8 mouse cellular contexts compared by ENCODE assay signal in the genomic region with DNA sequence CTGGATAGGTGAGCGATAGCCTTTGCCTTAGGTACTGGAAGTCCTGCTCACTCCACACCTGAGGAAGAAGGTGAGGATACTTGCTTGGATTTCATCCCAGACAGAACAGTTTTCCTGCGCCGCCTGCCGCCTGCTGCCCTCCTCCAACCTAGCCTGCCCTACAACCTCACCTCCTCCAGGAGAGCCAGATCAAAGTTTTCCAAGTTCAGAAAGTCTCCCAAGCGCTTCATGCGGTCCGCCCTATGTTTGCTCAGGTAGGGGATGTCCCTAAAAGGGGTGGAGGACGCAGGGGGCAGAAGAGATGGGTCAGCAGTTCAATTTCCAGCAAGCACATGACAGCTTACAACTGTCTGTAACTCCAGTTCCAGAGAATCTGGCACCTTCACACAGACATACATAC. TPM values are rescaled to one million over a fixed set of nuclear protein-coding genes. Genes with fewer than 3 reads are reported as not detected.
DNase-seq lines count a peak whose midpoint lies in the region; ATAC-seq and TF ChIP-seq lines count a peak whose summit lies in the region.

No protein-coding gene starts in this region.

- H3K4me3 ChIP-seq in G1E (ENCODE audit: low read depth, low read length): peak overlapping the region; percentile 77; the same call in 1 of the 2 replicates
- peak overlapping the region; percentile 63 for H3K4me3 ChIP-seq in embryonic facial prominence, embryonic 14.5 days (ENCODE audit: low read depth, low read length)
- H3K4me3 ChIP-seq in intestine, embryonic 16.5 days (ENCODE audit: low read length): peak overlapping the region; percentile 74

- H3K36me3 ChIP-seq in G1E (replicated peaks): peaks cover 48% of the 10 kb centered on the region
- peaks cover 40% of the 10 kb centered on the region for H3K36me3 ChIP-seq in embryonic facial prominence, embryonic 14.5 days (ENCODE audit: control insufficient read depth, insufficient read depth, low read length)
- peaks cover 11% of the 10 kb centered on the region for H3K36me3 ChIP-seq in intestine, embryonic 16.5 days (ENCODE audit: control insufficient read depth, insufficient read depth, low read length)

- 29% methylated on average over 8 of the region's 8 CpGs for WGBS in embryonic facial prominence, embryonic 14.5 days
- 19% methylated on average over 8 of the region's 8 CpGs for WGBS in intestine, embryonic 16.5 days

- DNase-seq in G1E (ENCODE audit: low spot score): no peak
- no peak for DNase-seq in embryonic facial prominence, embryonic 14.5 days (ENCODE audit: low spot score)
- peak; percentile 12 for DNase-seq in lung, postnatal 14 days
- DNase-seq in left cerebral cortex, adult 9 months (ENCODE audit: low spot score in 2 of 2): no peak
- no peak for DNase-seq in spleen, adult 12 weeks (ENCODE audit: low spot score)
- no peak for DNase-seq in layer of hippocampus, postnatal 14 days (ENCODE audit: low spot score in 2 of 2)
- DNase-seq in gastrocnemius, postnatal 4 days (ENCODE audit: low spot score in 2 of 2): no peak

- peaks cover 4% of the 10 kb centered on the region for H3K27me3 ChIP-seq in G1E (ENCODE audit: insufficient read depth, low read length)
- no peaks in the 10 kb centered on the region for H3K27me3 ChIP-seq in embryonic facial prominence, embryonic 14.5 days (replicated peaks; ENCODE audit: control insufficient read depth, insufficient read depth, low read length)
- no peaks in the 10 kb centered on the region for H3K27me3 ChIP-seq in intestine, embryonic 16.5 days (replicated peaks; ENCODE audit: control insufficient read depth, insufficient read depth, low read length)

- no peak for TF ChIP-seq CTCF in G1E (IDR thresholded peaks at IDR 0.05; ENCODE audit: low read depth, low read length)

- H3K9ac ChIP-seq in embryonic facial prominence, embryonic 14.5 days (ENCODE audit: low read depth, low read length): peak overlapping the region; percentile 76
- H3K9ac ChIP-seq in intestine, embryonic 16.5 days (ENCODE audit: low read depth, low read length): peak overlapping the region; percentile 84

- peaks cover 30% of the 10 kb centered on the region for H3K4me1 ChIP-seq in G1E (ENCODE audit: insufficient read depth, low read depth, low read length)
- H3K4me1 ChIP-seq in embryonic facial prominence, embryonic 14.5 days (ENCODE audit: control insufficient read depth, insufficient read depth, low read length): peaks cover 12% of the 10 kb centered on the region
- H3K4me1 ChIP-seq in intestine, embryonic 16.5 days (ENCODE audit: control insufficient read depth, insufficient read depth, low read length): peaks cover 18% of the 10 kb centered on the region; the same call in 1 of the 2 replicates

- no peak for ATAC-seq in G1E (ENCODE audit: extremely low read depth, insufficient number of reproducible peaks, low FRiP score, poor library complexity, severe bottlenecking)
- no peak for ATAC-seq in embryonic facial prominence, embryonic 14.5 days (ENCODE audit: low read depth)
- peak; percentile 45 for ATAC-seq in intestine, embryonic 16.5 days

- H3K9me3 ChIP-seq in G1E (replicated peaks): no peaks in the 10 kb centered on the region
- H3K9me3 ChIP-seq in embryonic facial prominence, embryonic 14.5 days (ENCODE audit: control insufficient read depth, low read length): no peaks in the 10 kb centered on the region
- no peaks in the 10 kb centered on the region for H3K9me3 ChIP-seq in intestine, embryonic 16.5 days (ENCODE audit: control insufficient read depth, low read length)

- H3K4me2 ChIP-seq in embryonic facial prominence, embryonic 14.5 days (ENCODE audit: low read depth, low read length): peak overlapping the region; percentile 98
- H3K4me2 ChIP-seq in intestine, embryonic 16.5 days (ENCODE audit: low read depth, low read length): peak overlapping the region; percentile 96

- H3K27ac ChIP-seq in embryonic facial prominence, embryonic 14.5 days (replicated peaks; ENCODE audit: low read depth, low read length): no peak overlapping the region
- peak overlapping the region; percentile 78 for H3K27ac ChIP-seq in intestine, embryonic 16.5 days (ENCODE audit: low read length)

RNA-seq across cellular contexts. Expression of a gene that starts 0.9 kb away (rescaled TPM):
- total RNA-seq in G1E (2014; fragmentation: Nextera tagmentation) (12.6 and 13.6 TPM in 2 replicates), G1E (2017) (6.6 and 9.1 TPM in 2 replicates)
- 12.2 and 12.9 TPM in 2 replicates for polyA plus RNA-seq in G1E (2012)
- polyA plus RNA-seq in embryonic facial prominence, embryonic 14.5 days (2014; fragmentation: Nextera tagmentation; extraction: Ambion mirVana): 36.0 and 43.9 TPM in 2 replicates
- 62.7 and 68.9 TPM in 2 replicates for polyA plus RNA-seq in intestine, embryonic 16.5 days (2015; fragmentation: Nextera tagmentation; extraction: Ambion mirVana)
- 10 to 100 TPM; 21.1 to 23.3 TPM for total RNA-seq in layer of hippocampus, postnatal 14 days (2021)
- total RNA-seq in gastrocnemius, postnatal 4 days (2021): 10 to 100 TPM; 18.7 to 21.4 TPM

RNA-seq across cellular contexts. Expression of a gene that starts 0.9 kb away (rescaled TPM):
- not detected in 2 replicates for total RNA-seq in G1E (2014; fragmentation: Nextera tagmentation)
- total RNA-seq in G1E (2017): 0.16 and 0.29 TPM in 2 replicates
- polyA plus RNA-seq in G1E (2012): 0.12 and 0.14 TPM in 2 replicates
- polyA plus RNA-seq in embryonic facial prominence, embryonic 14.5 days (2014; fragmentation: Nextera tagmentation; extraction: Ambion mirVana): 1.6 and 2.0 TPM in 2 replicates
- polyA plus RNA-seq in intestine, embryonic 16.5 days (2015; fragmentation: Nextera tagmentation; extraction: Ambion mirVana): 0.36 and 0.93 TPM in 2 replicates
- total RNA-seq in layer of hippocampus, postnatal 14 days (2021): 1 to 10 TPM; 7.3 to 7.4 TPM
- not detected for total RNA-seq in gastrocnemius, postnatal 4 days (2021)

RNA-seq across cellular contexts. Expression of a gene that starts 13.2 kb away (rescaled TPM):
- total RNA-seq in G1E (2014; fragmentation: Nextera tagmentation): 29.6 and 34.6 TPM in 2 replicates
- total RNA-seq in G1E (2017): 24.9 and 26.7 TPM in 2 replicates
- 38.7 and 48.6 TPM in 2 replicates for polyA plus RNA-seq in G1E (2012)
- 26.4 and 31.4 TPM in 2 replicates for polyA plus RNA-seq in embryonic facial prominence, embryonic 14.5 days (2014; fragmentation: Nextera tagmentation; extraction: Ambion mirVana)
- polyA plus RNA-seq in intestine, embryonic 16.5 days (2015; fragmentation: Nextera tagmentation; extraction: Ambion mirVana): 23.8 and 28.4 TPM in 2 replicates
- total RNA-seq in layer of hippocampus, postnatal 14 days (2021): 10 to 100 TPM; 24.5 to 31.3 TPM
- total RNA-seq in gastrocnemius, postnatal 4 days (2021): 10 to 100 TPM; 32.7 to 42.9 TPM

RNA-seq across cellular contexts. Expression of a gene that starts 29.9 kb away (rescaled TPM):
- total RNA-seq in G1E (2014; fragmentation: Nextera tagmentation): 127 and 140 TPM in 2 replicates
- total RNA-seq in G1E (2017): 90.8 and 106 TPM in 2 replicates
- polyA plus RNA-seq in G1E (2012): 156 and 183 TPM in 2 replicates
- polyA plus RNA-seq in embryonic facial prominence, embryonic 14.5 days (2014; fragmentation: Nextera tagmentation; extraction: Ambion mirVana): 230 and 234 TPM in 2 replicates
- polyA plus RNA-seq in intestine, embryonic 16.5 days (2015; fragmentation: Nextera tagmentation; extraction: Ambion mirVana): 186 and 195 TPM in 2 replicates
- total RNA-seq in layer of hippocampus, postnatal 14 days (2021): 10 to 100 TPM; 55.3 to 60.9 TPM
- 100 to 1,000 TPM; 221 to 227 TPM for total RNA-seq in gastrocnemius, postnatal 4 days (2021)

RNA-seq across cellular contexts. Expression of a gene that starts 39.1 kb away (rescaled TPM):
- total RNA-seq in G1E (2014; fragmentation: Nextera tagmentation) (19.0 and 28.5 TPM in 2 replicates), G1E (2017) (31.9 and 34.0 TPM in 2 replicates)
- 13.7 and 14.0 TPM in 2 replicates for polyA plus RNA-seq in G1E (2012)
- polyA plus RNA-seq in embryonic facial prominence, embryonic 14.5 days (2014; fragmentation: Nextera tagmentation; extraction: Ambion mirVana): 15.4 and 16.6 TPM in 2 replicates
- 15.4 and 15.6 TPM in 2 replicates for polyA plus RNA-seq in intestine, embryonic 16.5 days (2015; fragmentation: Nextera tagmentation; extraction: Ambion mirVana)
- 10 to 100 TPM; 16.0 to 16.1 TPM for total RNA-seq in layer of hippocampus, postnatal 14 days (2021)
- total RNA-seq in gastrocnemius, postnatal 4 days (2021): 10 to 100 TPM in 1 of 2 experiments, 1 to 10 TPM in 1; 8.8 to 11.3 TPM

Comparison
In these comparisons a context has a peak if more than half of its experiments do, and no peak if none do; other contexts are left out.
1. RNA of a gene that starts 0.9 kb away (total RNA-seq): 7.3 to 7.4 TPM in layer of hippocampus, postnatal 14 days; not detected in gastrocnemius, postnatal 4 days and 0.16 to 0.29 TPM in G1E; every median in the first group is over 4 times any median in the second.
2. Peak in every context shown above with its lines, with median percentiles within 50 percentile points of each other: H3K4me3 ChIP-seq.